Mouse (Mus musculus): ENCODE measurements at regions not wholly inside any gene's neighbourhood (a gene's known extent, or its start where the extent isn't known, plus 50 kb on each side); places are given as distances from the start of the nearest gene placed in this dataset.

DNA sequence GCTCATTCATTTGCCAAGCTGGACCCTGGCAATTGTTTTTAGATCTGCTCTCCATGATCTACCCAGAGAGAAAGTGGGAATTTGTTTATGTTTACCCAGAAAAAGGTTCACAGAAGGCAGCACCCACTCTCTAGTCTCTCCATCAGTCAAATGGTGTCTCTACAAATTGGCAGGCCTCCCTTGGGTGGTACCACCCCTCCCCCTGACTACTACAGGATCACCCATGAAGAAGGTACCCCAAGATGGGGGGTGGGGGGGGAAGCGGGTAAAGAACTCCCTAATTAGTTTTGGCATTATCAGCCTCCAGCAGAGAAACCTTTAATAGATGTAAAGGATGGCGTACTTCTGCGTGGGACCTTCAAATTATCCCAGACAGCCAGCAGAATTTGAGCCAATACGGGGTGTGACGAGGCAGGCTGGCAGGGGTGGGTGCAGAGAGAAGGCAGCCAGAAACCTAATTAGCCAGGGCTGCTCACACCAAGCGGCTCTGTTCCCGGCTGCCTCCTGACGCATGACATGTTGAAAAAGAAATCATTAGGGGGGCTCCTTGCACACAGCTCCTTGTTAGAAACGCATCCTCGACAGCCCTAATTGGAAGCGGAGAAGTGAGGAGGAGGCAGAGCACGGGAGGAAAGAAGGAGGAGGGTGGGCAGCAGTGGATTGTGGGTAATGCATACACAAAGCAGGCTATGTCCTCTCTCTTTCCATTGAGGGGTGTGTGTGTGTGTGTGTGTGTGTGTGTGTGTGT lies 220.7 kb downstream of the Suds3 start:
- TF ChIP-seq CTCF (IDR thresholded peaks at IDR 0.05): no peak
- no peak for TF ChIP-seq EP300 (IDR thresholded peaks at IDR 0.05)

Data from lung, postnatal 0 days (tissue).